Mouse (Mus musculus): ENCODE measurements at regions not wholly inside any gene's neighbourhood (a gene's known extent, or its start where the extent isn't known, plus 50 kb on each side); places are given as distances from the start of the nearest gene placed in this dataset.
"Not testable (repeated sequence)": the region's sequence is repeated elsewhere in the genome, so short reads cannot be mapped to it uniquely, and the experiment has no call there.

DNA sequence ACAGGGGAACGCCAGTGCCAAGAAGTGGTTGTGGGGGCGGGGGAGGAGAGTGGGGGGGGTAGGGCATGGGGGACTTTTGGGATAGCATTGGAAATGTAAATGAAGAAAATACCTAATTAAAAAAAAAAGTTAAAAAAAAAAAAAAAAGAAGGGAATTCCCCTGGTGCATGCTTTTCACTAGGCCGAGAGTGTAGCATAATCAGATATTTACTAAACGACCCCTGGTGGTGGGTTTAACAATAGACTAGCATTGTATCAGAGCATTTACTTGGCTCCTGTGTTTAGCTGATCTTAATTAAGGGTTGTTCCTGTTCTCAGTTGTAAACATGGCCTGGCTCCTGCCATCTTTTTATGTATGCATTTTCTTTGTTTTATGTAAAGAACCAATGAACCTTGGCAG is 126.2 kb upstream of the Fam3c start:
- not testable (repeated sequence) for TF ChIP-seq CTCF (IDR thresholded peaks at IDR 0.05); POLR2A (IDR thresholded peaks at IDR 0.05; ENCODE audit: insufficient read depth, low read depth, low read length)

Data from heart, adult 2 months (tissue).